ENCODE assay signal across 21 mouse cellular contexts in the genomic region with DNA sequence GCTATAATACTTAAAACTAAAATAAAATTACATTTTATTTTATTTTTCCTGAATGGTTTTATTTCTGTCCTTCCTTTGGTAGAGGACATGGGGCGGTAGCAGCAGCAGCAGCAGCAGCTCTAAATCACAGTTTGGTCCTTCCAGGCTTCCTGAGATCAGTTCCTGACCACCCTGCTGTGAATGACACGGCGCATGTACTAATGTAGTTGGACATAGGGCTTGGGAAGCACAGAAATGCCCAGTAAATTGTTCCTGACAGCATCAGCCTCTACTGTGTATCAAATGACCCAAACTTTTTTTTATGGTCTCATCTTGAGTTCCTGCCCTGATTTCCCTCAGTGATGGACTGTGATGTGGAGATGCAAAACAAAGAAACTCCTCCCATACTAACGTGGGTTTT.
"Had no signal": no experiment of that assay in that cellular context is flagged by ENCODE, and none has a peak within 500 bp of the region (broad histone marks: within the 10 kb centered on the region; RNA-seq: fewer than 3 reads in every experiment).

No protein-coding gene starts in this region.

- H3K9me3 ChIP-seq: heart, embryonic 13.5 days; heart, embryonic 15.5 days; hindbrain, embryonic 13.5 days; hindbrain, embryonic 15.5 days; kidney, embryonic 15.5 days; limb, embryonic 10.5 days; limb, embryonic 12.5 days had no signal

- H3K4me2 ChIP-seq: heart, embryonic 11.5 days; heart, embryonic 13.5 days; heart, embryonic 15.5 days; hindbrain, embryonic 13.5 days; hindbrain, embryonic 15.5 days; kidney, embryonic 15.5 days; limb, embryonic 12.5 days; liver, embryonic 11.5 days had no signal

- H3K27ac ChIP-seq: heart, adult 2 months; heart, embryonic 13.5 days; heart, embryonic 15.5 days; hindbrain, embryonic 13.5 days; hindbrain, embryonic 15.5 days; hindbrain, postnatal 0 days; kidney, embryonic 15.5 days; kidney, postnatal 0 days; layer of hippocampus, adult 2 months; left cerebral cortex, adult 2 months; limb, embryonic 10.5 days; limb, embryonic 12.5 days had no signal

- H3K27me3 ChIP-seq: heart, embryonic 13.5 days; heart, embryonic 15.5 days; hindbrain, embryonic 13.5 days; hindbrain, embryonic 15.5 days; kidney, embryonic 15.5 days; limb, embryonic 12.5 days had no signal

- DNase-seq: gastrocnemius, postnatal 14 days; gastrocnemius, postnatal 36 days; heart, adult 2 months; heart, postnatal 36 days; kidney, adult 11 months; kidney, postnatal 4 days; liver had no signal

- H3K36me3 ChIP-seq: heart, embryonic 13.5 days; heart, embryonic 15.5 days; hindbrain, embryonic 13.5 days; hindbrain, embryonic 15.5 days; kidney, embryonic 15.5 days; limb, embryonic 12.5 days had no signal

- ATAC-seq: hindbrain, postnatal 0 days; intestine, embryonic 16.5 days had no signal

- H3K4me3 ChIP-seq: heart, adult 2 months; heart, embryonic 13.5 days; heart, embryonic 15.5 days; hindbrain, embryonic 13.5 days; hindbrain, embryonic 15.5 days; kidney, embryonic 15.5 days; layer of hippocampus, adult 2 months; left cerebral cortex, adult 2 months; limb, embryonic 10.5 days; limb, embryonic 12.5 days had no signal

- H3K9ac ChIP-seq: heart, embryonic 13.5 days; heart, embryonic 15.5 days; hindbrain, embryonic 13.5 days; hindbrain, embryonic 15.5 days; kidney, embryonic 15.5 days; limb, embryonic 12.5 days had no signal

- H3K4me1 ChIP-seq: heart, embryonic 15.5 days; hindbrain, embryonic 13.5 days; hindbrain, embryonic 15.5 days; kidney, embryonic 15.5 days; limb, embryonic 10.5 days; limb, embryonic 12.5 days had no signal
